Mouse (Mus musculus): ENCODE measurements at regions not wholly inside any gene's neighbourhood (a gene's known extent, or its start where the extent isn't known, plus 50 kb on each side); places are given as distances from the start of the nearest gene placed in this dataset.
"Not testable (repeated sequence)": the region's sequence is repeated elsewhere in the genome, so short reads cannot be mapped to it uniquely, and the experiment has no call there.

DNA sequence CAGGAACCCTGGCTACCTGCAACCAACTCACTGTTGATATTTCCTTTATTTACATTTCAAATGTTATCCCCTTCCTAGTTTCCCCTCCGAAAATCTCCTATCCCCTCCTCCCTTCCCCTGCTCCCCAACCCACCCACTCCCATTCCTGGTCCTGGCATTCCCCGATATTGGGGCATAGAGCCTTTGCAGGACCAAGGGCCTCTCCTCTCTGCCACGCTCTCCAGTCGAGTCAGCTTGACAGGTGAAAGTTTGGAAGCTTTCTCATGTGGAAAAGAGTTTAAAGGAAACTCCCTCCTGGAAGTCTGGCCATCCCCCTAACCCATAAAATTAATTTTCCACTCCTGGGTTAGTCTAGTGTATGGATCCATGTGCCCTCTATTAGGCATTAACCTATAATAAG, 229.9 kb downstream of the Samd9l start:
- not testable (repeated sequence) for H3K4me3 ChIP-seq (ENCODE audit: low read length); H3K27ac ChIP-seq (ENCODE audit: low read depth, low read length); H3K27me3 ChIP-seq (replicated peaks; ENCODE audit: control insufficient read depth, insufficient read depth, low read length); H3K9ac ChIP-seq (ENCODE audit: low read depth, low read length); H3K36me3 ChIP-seq (ENCODE audit: control insufficient read depth, insufficient read depth, low read length); H3K4me2 ChIP-seq (ENCODE audit: low read length); H3K9me3 ChIP-seq (ENCODE audit: control insufficient read depth, low read length); H3K4me1 ChIP-seq (ENCODE audit: control insufficient read depth, insufficient read depth, low read depth, low read length); ATAC-seq
- WGBS, result 70% methylated on average over 3 of the region's 4 CpGs

DNA sequence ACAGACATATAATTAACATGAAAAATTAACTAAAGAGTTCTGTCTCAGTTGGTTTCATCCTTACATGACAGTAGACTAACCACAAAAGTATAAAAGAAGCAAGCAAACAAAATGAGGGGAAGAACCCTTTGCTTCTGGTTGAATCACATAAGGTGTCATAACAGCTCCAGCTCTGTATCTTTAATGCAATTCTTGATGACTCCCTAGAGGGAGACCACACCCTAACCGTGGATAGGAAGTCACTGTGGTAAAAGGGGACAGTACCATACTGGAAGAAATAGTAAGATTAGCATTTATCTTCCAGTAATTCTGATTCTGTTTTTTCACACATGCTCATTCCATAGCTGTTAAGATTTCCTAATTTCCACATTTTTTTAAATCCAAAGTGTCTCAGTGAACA, 233.2 kb downstream of the Samd9l start:
- not testable (repeated sequence) for H3K4me1 ChIP-seq (ENCODE audit: control insufficient read depth, insufficient read depth, low read depth, low read length); H3K9me3 ChIP-seq (ENCODE audit: control insufficient read depth, low read length); H3K36me3 ChIP-seq (ENCODE audit: control insufficient read depth, insufficient read depth, low read length); H3K27ac ChIP-seq (ENCODE audit: low read depth, low read length); H3K27me3 ChIP-seq (replicated peaks; ENCODE audit: control insufficient read depth, insufficient read depth, low read length); H3K9ac ChIP-seq (ENCODE audit: low read depth, low read length); H3K4me2 ChIP-seq (ENCODE audit: low read length); ATAC-seq; H3K4me3 ChIP-seq (ENCODE audit: low read length)
- no CpG with 5 or more reads among the region's 1 CpGs for WGBS

DNA sequence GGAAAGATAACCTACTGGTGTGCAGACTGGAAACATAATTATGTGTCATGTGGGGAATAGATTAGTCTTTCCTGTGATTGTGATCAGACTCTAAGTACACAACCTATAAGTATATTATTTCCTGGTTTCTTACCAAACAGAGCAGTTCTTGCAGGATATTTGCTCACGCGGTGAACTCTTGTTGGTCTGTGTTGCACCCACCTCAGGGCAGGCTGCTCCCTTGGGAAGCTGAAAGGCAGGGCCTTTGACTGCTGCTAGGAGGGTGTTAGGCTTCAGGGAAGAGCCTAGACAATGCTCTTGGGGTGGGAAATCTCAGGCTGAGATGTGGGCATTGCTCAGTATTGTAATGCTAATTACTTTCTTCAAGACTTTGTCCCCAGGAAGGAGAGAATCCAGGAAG, 247.5 kb downstream of the Samd9l start:
- not testable (repeated sequence) for H3K4me2 ChIP-seq (ENCODE audit: low read length); H3K36me3 ChIP-seq (ENCODE audit: control insufficient read depth, insufficient read depth, low read length); H3K9me3 ChIP-seq (ENCODE audit: control insufficient read depth, low read length); H3K9ac ChIP-seq (ENCODE audit: low read depth, low read length); H3K27ac ChIP-seq (ENCODE audit: low read depth, low read length); ATAC-seq; H3K4me3 ChIP-seq (ENCODE audit: low read length); H3K27me3 ChIP-seq (replicated peaks; ENCODE audit: control insufficient read depth, insufficient read depth, low read length); H3K4me1 ChIP-seq (ENCODE audit: control insufficient read depth, insufficient read depth, low read depth, low read length)
- WGBS, result 19% methylated on average over 2 of the region's 2 CpGs

DNA sequence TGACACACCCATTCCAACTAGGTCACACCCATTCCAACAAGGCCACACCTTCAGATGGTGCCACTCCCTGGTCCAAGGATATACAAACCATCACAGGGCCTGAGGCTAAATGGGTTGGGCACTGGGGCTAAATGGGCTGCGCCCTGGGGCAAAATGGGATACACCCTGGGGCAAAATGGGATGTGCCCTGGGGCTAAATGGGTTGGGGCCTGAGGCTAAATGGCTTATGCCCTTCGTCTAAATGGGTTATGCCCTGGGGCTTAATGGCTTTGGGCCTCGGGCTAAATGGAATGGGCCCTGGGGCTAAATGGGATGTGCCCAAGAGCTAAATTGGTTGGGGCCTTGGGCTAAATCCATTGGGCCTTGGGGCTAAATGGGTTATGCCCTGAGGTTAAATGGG, 261.5 kb downstream of the Samd9l start:
- not testable (repeated sequence) for H3K9ac ChIP-seq (ENCODE audit: low read depth, low read length); H3K27ac ChIP-seq (ENCODE audit: low read depth, low read length); H3K4me2 ChIP-seq (ENCODE audit: low read length); H3K4me3 ChIP-seq (ENCODE audit: low read length); H3K4me1 ChIP-seq (ENCODE audit: control insufficient read depth, insufficient read depth, low read depth, low read length); H3K27me3 ChIP-seq (replicated peaks; ENCODE audit: control insufficient read depth, insufficient read depth, low read length); ATAC-seq; H3K36me3 ChIP-seq (ENCODE audit: control insufficient read depth, insufficient read depth, low read length)
- 79% methylated on average over 3 of the region's 3 CpGs for WGBS
- H3K9me3 ChIP-seq (ENCODE audit: control insufficient read depth, low read length), result peaks cover 22% of the 10 kb centered on the region

GRCm38 (mm10) chr6:3133763-3134162, 265.6 kb downstream of the Samd9l start:
- H3K36me3 ChIP-seq (ENCODE audit: control insufficient read depth, insufficient read depth, low read length); H3K4me3 ChIP-seq (ENCODE audit: low read length); H3K4me2 ChIP-seq (ENCODE audit: low read length); H3K27ac ChIP-seq (ENCODE audit: low read depth, low read length); ATAC-seq; H3K9ac ChIP-seq (ENCODE audit: low read depth, low read length); H3K27me3 ChIP-seq (replicated peaks; ENCODE audit: control insufficient read depth, insufficient read depth, low read length); H3K4me1 ChIP-seq (ENCODE audit: control insufficient read depth, insufficient read depth, low read depth, low read length): not testable (repeated sequence)
- WGBS, result 84% methylated on average over 4 of the region's 4 CpGs
- H3K9me3 ChIP-seq (ENCODE audit: control insufficient read depth, low read length), result peaks cover 20% of the 10 kb centered on the region

DNA sequence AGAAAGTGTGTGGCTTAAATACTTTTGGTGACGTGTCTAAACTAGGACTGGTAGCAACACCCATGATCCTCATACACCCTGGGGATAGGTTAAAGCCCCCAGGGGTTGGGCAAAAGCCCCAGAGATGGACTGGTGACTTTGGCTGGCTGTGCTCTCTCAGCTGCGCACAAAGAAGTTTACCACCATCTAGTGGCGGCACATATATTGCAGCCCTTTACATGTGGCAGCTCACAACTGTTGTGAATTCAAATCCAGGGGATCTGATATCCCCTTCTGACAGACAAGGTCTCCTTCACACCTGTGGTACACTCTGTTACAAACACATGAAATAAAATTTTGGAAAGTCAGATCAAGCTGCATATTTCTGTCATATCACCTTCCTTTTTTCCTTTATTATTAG, 283.1 kb downstream of the Samd9l start:
- not testable (repeated sequence) for ATAC-seq; H3K4me3 ChIP-seq (ENCODE audit: low read length); H3K9ac ChIP-seq (ENCODE audit: low read depth, low read length); H3K4me2 ChIP-seq (ENCODE audit: low read length); H3K4me1 ChIP-seq (ENCODE audit: control insufficient read depth, insufficient read depth, low read depth, low read length); H3K9me3 ChIP-seq (ENCODE audit: control insufficient read depth, low read length); H3K36me3 ChIP-seq (ENCODE audit: control insufficient read depth, insufficient read depth, low read length); H3K27me3 ChIP-seq (replicated peaks; ENCODE audit: control insufficient read depth, insufficient read depth, low read length); H3K27ac ChIP-seq (ENCODE audit: low read depth, low read length)
- WGBS, result 56% methylated on average over 1 of the region's 3 CpGs
